Mouse (Mus musculus) heart, embryonic 15.5 days (tissue): Measurements from ENCODE around the gene Pax2. TPM values are rescaled to one million over a fixed set of nuclear protein-coding genes. Genes with fewer than 3 reads are reported as not detected.
A peak's percentile ranks its signal among the peaks of the same experiment; 100 is the strongest.

ENCODE experiments used
- ATAC-seq: fragments of 200-750 bp; cut with Nextera tagmentation; replicated peaks from 2 replicates; pipeline ENCODE4 v1.8.0; 2017; ENCODE audit warnings: low read depth, moderate TSS enrichment; ENCODE audit not compliant: insufficient number of reproducible peaks, insufficient read depth, low FRiP score
- H3K27ac ChIP-seq: fragments of 300-500 bp; sonication (generic); 2 replicates; pipeline ENCODE4 v1.5.1; 2015; ENCODE audit warnings: mild to moderate bottlenecking, inconsistent platforms
- H3K27me3 ChIP-seq: fragments of 300-500 bp; sonication (generic); 2 replicates; pipeline ENCODE4 v1.6.1; 2015; ENCODE audit warnings: inconsistent platforms
- H3K36me3 ChIP-seq: fragments of 300-500 bp; sonication (generic); 2 replicates; pipeline ENCODE4 v1.6.1; 2015; ENCODE audit warnings: mild to moderate bottlenecking, inconsistent platforms
- H3K4me1 ChIP-seq: fragments of 300-500 bp; sonication (generic); replicated peaks from 2 replicates; pipeline ENCODE4 v1.6.1; 2015; ENCODE audit warnings: inconsistent platforms
- H3K4me2 ChIP-seq: fragments of 300-500 bp; sonication (generic); 2 replicates; pipeline ENCODE4 v1.6.1; 2015; ENCODE audit warnings: inconsistent platforms, mild to moderate bottlenecking, moderate library complexity
- H3K4me3 ChIP-seq: fragments of 300-500 bp; sonication (generic); 2 replicates; pipeline ENCODE4 v1.5.1; 2015; ENCODE audit warnings: mild to moderate bottlenecking, inconsistent platforms
- H3K9ac ChIP-seq: fragments of 300-500 bp; sonication (generic); 2 replicates; pipeline ENCODE4 v1.6.1; 2015; ENCODE audit warnings: mild to moderate bottlenecking, inconsistent platforms
- H3K9me3 ChIP-seq: fragments of 300-500 bp; sonication (generic); replicated peaks from 2 replicates; pipeline ENCODE4 v1.6.1; 2016; ENCODE audit warnings: inconsistent platforms
- WGBS: fragments of 180-500 bp; shearing (Covaris S2); methylation state at CpG from one replicate; pipeline ENCODE4 v1.1.7; 2015; ENCODE audit warnings: mixed read lengths; 5-methylcytosine and 5-hydroxymethylcytosine counted together
- polyA plus RNA-seq: library from polyadenylated mRNA; unstranded; fragments of >200 nt; fragmentation: Nextera tagmentation; extraction: Ambion mirVana; gene quantifications from 2 replicates; pipeline ENCODE4 v1.2.1, GENCODE M21; 2015

Pax2 gene
- not detected in 2 replicates for polyA plus RNA-seq

GRCm38 (mm10) chr19:44755693-44756420, at the start of gene Pax2:
Gene Pax2 (plus strand): TSS chr19:44756045.
- Histone ChIP-seq H3K27ac (no peak within 1 kb of the TSS), H3K4me3 (peak within 1 kb of the TSS; percentile 44), H3K9me3 (no peaks in the 10 kb centered on the region), H3K9ac (0 out of 2 replicates have a peak within 1 kb of the TSS, but pooled peaks have one; percentile 11), H3K4me2 (peak within 1 kb of the TSS; percentile 77), H3K4me1 (peaks cover 34% of the 10 kb centered on the region), H3K36me3 (no peaks in the 10 kb centered on the region), H3K27me3 (peaks cover 96% of the 10 kb centered on the region)
- no peak for ATAC-seq
- under 1% methylated on average over 48 of the region's 52 CpGs for WGBS

GRCm38 (mm10) chr19:44708885-44709284, 47.0 kb upstream of the Pax2 start:
- Histone ChIP-seq H3K9ac (no peak overlapping the region), H3K36me3 (no peaks in the 10 kb centered on the region), H3K4me2 (no peak overlapping the region), H3K9me3 (no peaks in the 10 kb centered on the region), H3K4me1 (peaks cover 8% of the 10 kb centered on the region), H3K27ac (no peak overlapping the region), H3K4me3 (no peak overlapping the region), H3K27me3 (peaks cover 3% of the 10 kb centered on the region; the same call in 1 of the 2 replicates)
- peak; percentile 84 for ATAC-seq
- 11% methylated on average over 3 of the region's 3 CpGs for WGBS

- no peak overlapping the region for H3K4me2 ChIP-seq
- H3K27ac ChIP-seq, result no peak overlapping the region
- no peak overlapping the region for H3K9ac ChIP-seq
- H3K4me1 ChIP-seq, result peaks cover 12% of the 10 kb centered on the region
- H3K36me3 ChIP-seq, result no peaks in the 10 kb centered on the region
- H3K9me3 ChIP-seq, result no peaks in the 10 kb centered on the region
- H3K27me3 ChIP-seq, result peaks cover 51% of the 10 kb centered on the region
- no peak overlapping the region for H3K4me3 ChIP-seq
- WGBS, result 68% methylated on average over 22 of the region's 22 CpGs
- ATAC-seq, result no peak
Measured at GRCm38 (mm10) chr19:44716731-44717600, 38.9 kb upstream of the Pax2 start.

- H3K27ac ChIP-seq, result no peak overlapping the region
- WGBS, result 7% methylated on average over 30 of the region's 30 CpGs
- H3K4me1 ChIP-seq, result peaks cover 20% of the 10 kb centered on the region
- peak overlapping the region; percentile 80 for H3K4me2 ChIP-seq
- H3K36me3 ChIP-seq, result no peaks in the 10 kb centered on the region
- peak overlapping the region; percentile 46 for H3K4me3 ChIP-seq
- ATAC-seq, result 0 out of 2 replicates have a peak, but pooled peaks have one; percentile 14
- H3K9ac ChIP-seq, result peak overlapping the region; percentile 30; the same call in 1 of the 2 replicates
- H3K9me3 ChIP-seq, result no peaks in the 10 kb centered on the region
- H3K27me3 ChIP-seq, result peaks cover 73% of the 10 kb centered on the region
Measured at GRCm38 (mm10) chr19:44719292-44720193, 36.3 kb upstream of the Pax2 start.

DNA sequence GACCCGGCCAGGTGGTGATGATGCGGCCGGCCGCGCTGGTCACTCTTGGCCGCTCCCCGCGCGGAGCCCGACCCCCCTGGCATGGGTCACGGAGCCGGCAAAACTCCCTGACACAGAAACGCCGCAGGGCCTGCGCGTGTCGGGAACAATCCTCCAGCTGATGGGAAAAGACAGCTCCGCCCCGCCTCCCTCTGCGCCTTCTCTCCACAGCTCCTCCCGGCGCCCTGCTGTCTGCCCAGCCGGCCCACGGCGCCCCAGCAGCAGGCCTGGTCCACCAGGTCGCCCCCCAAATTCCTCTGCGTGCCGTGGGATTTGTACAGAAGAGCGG, 35.7 kb upstream of the Pax2 start:
- H3K27me3 ChIP-seq, result peaks cover 80% of the 10 kb centered on the region
- H3K36me3 ChIP-seq, result no peaks in the 10 kb centered on the region
- no peaks in the 10 kb centered on the region for H3K9me3 ChIP-seq
- H3K9ac ChIP-seq, result peak overlapping the region; percentile 30; the same call in 1 of the 2 replicates
- H3K4me3 ChIP-seq, result peak overlapping the region; percentile 46
- H3K4me2 ChIP-seq, result peak overlapping the region; percentile 80
- no peak overlapping the region for H3K27ac ChIP-seq
- under 1% methylated on average over 29 of the region's 29 CpGs for WGBS
- no peak for ATAC-seq
- H3K4me1 ChIP-seq, result peaks cover 20% of the 10 kb centered on the region

GRCm38 (mm10) chr19:44723611-44724440, 32.0 kb upstream of the Pax2 start:
- peak overlapping the region; percentile 59 for H3K4me2 ChIP-seq
- no peaks in the 10 kb centered on the region for H3K36me3 ChIP-seq
- no peak overlapping the region for H3K27ac ChIP-seq
- ATAC-seq, result no peak
- H3K4me3 ChIP-seq, result peak overlapping the region; percentile 38
- H3K9ac ChIP-seq, result 0 out of 2 replicates have a peak overlapping the region, but pooled peaks have one; percentile 7
- peaks cover 83% of the 10 kb centered on the region for H3K27me3 ChIP-seq
- WGBS, result 2% methylated on average over 35 of the region's 36 CpGs
- no peaks in the 10 kb centered on the region for H3K9me3 ChIP-seq
- peaks cover 20% of the 10 kb centered on the region for H3K4me1 ChIP-seq

- WGBS, result under 1% methylated on average over 55 of the region's 55 CpGs
- Histone ChIP-seq H3K27ac (0 out of 2 replicates have a peak overlapping the region, but pooled peaks have one; percentile 21), H3K36me3 (no peaks in the 10 kb centered on the region), H3K4me2 (peak overlapping the region; percentile 89), H3K27me3 (peaks cover 77% of the 10 kb centered on the region), H3K9ac (peak overlapping the region; percentile 75), H3K9me3 (no peaks in the 10 kb centered on the region), H3K4me1 (peaks cover 8% of the 10 kb centered on the region), H3K4me3 (peak overlapping the region; percentile 63)
- peak; percentile 66 for ATAC-seq
Measured at GRCm38 (mm10) chr19:44725951-44726791, 29.7 kb upstream of the Pax2 start.

DNA sequence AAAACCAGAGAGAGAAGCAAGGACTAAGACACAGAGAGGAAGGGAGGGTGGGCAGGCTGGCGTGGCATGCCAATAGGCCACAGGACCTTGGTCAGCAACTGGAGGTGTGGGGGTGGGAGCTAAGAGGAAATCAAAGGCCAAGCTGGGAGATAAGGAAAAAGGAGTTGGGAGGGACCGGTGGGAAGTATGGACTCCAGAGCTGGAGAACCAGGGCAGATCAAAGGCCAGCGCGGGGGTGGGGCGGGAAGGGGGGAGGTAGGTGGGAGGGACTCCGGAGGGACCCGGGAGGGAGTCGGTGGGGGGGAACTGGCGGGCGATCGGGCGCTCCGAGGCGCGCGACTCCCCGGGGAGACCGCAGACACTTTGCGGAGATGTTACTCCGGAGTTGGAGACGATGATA, 21.7 kb upstream of the Pax2 start:
- under 1% methylated on average over 21 of the region's 21 CpGs for WGBS
- no peak overlapping the region for H3K9ac ChIP-seq

DNA sequence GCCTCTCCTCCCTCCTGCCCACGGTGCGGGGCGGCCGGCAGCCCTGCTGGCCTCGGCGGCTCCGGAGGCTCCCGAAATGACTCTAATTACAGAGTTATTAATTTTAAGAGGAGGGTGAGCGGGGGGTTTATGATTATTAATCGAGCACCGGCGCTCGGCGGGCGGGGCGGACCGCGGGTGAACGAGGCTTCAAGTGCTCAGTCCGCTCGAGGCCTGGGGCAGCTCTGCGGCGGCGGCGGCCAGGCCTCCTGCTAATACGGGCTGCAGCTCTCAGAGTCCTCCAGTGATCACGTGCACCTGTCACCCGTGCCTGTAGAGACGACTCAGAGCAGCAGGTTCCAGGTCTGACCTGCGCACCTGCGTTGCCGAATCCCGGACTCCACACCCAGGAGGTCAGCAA, 21.2 kb upstream of the Pax2 start:
- Histone ChIP-seq H3K9ac (no peak overlapping the region), H3K4me2 (peak overlapping the region; percentile 42), H3K4me3 (peak overlapping the region; percentile 28), H3K27me3 (peaks cover 97% of the 10 kb centered on the region), H3K9me3 (no peaks in the 10 kb centered on the region), H3K4me1 (peaks cover 10% of the 10 kb centered on the region), H3K36me3 (no peaks in the 10 kb centered on the region), H3K27ac (no peak overlapping the region)
- no peak for ATAC-seq
- WGBS, result 1% methylated on average over 33 of the region's 33 CpGs

More for the DNA sequence above, 21.7 kb upstream of the Pax2 start:
- Histone ChIP-seq H3K36me3 (no peaks in the 10 kb centered on the region), H3K9me3 (no peaks in the 10 kb centered on the region), H3K27ac (no peak overlapping the region), H3K4me2 (no peak overlapping the region), H3K27me3 (peaks cover 95% of the 10 kb centered on the region), H3K4me3 (peak overlapping the region; percentile 28; the same call in 1 of the 2 replicates), H3K4me1 (peaks cover 10% of the 10 kb centered on the region)
- ATAC-seq, result no peak
